Mouse (Mus musculus) heart, postnatal 0 days (tissue): ENCODE results near the gene H2al1h.

Source experiments
- CTCF ChIP-seq: IDR thresholded peaks from 2 replicates; pipeline ENCODE4 v1.5.1; 2016; ENCODE audit warnings: antibody characterized with exemption, control low read depth, low read depth
- EP300 ChIP-seq: IDR thresholded peaks from 2 replicates; pipeline ENCODE4 v1.6.1; 2016; ENCODE audit warnings: antibody characterized with exemption, low read depth

DNA sequence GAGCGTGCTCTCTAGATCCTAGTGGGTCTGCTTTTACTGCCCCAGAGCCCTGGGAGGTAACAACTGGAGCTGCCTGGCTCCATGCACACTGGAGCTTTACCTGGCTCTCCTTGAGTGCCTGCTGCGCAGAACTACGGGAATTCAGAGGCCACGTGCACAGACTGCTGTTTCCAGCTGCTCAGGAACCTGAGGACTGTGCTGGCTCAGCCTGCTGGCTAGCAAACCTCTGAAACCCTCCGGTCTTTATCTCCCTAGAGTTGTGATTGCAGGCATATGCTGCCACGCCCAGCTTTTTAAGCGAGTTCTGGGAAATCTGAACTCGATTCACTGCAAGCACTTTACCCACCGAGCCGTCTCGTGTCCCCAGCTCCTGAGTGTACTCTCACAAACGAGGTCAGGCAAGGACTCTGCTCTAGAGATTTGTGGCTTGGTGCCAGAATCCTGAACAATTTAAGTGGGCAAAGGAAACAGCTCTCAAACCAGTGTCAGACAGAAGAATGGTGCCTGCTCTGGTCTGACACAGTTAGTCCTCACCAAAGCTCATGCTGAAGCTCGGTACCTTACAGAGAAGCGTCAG lies 32.9 kb upstream of the H2al1h start:
- TF ChIP-seq CTCF (no peak), EP300 (no peak)
